Mouse (Mus musculus) midbrain, embryonic 16.5 days (tissue): ENCODE data around the gene Cetn4. TPM values are rescaled to one million over a fixed set of nuclear protein-coding genes. Genes with fewer than 3 reads are reported as not detected.

Experiments
- ATAC-seq: fragments of 200-750 bp; cut with Nextera tagmentation; 2 replicates; pipeline ENCODE4 v1.8.0; 2017; ENCODE audit warnings: moderate TSS enrichment
- H3K27ac ChIP-seq: fragments of 300-500 bp; sonication (generic); 2 replicates; pipeline ENCODE4 v1.5.1; 2014; ENCODE audit warnings: mild to moderate bottlenecking, low read length, mixed read lengths
- H3K27me3 ChIP-seq: fragments of 300-500 bp; sonication (generic); 2 replicates; pipeline ENCODE4 v1.6.1; 2014; ENCODE audit warnings: low read depth, low read length, mixed read lengths; ENCODE audit not compliant: control insufficient read depth, insufficient read depth
- H3K36me3 ChIP-seq: fragments of 300-500 bp; sonication (generic); 2 replicates; pipeline ENCODE4 v1.6.1; 2014; ENCODE audit warnings: mild to moderate bottlenecking, low read length, moderate library complexity, mixed read lengths; ENCODE audit not compliant: control insufficient read depth, insufficient read depth
- H3K4me1 ChIP-seq: fragments of 300-500 bp; sonication (generic); 2 replicates; pipeline ENCODE4 v1.6.1; 2014; ENCODE audit warnings: mild to moderate bottlenecking, low read length, mixed read lengths; ENCODE audit not compliant: control insufficient read depth, insufficient read depth
- H3K4me2 ChIP-seq: fragments of 300-500 bp; sonication (generic); 2 replicates; pipeline ENCODE4 v1.6.1; 2014; ENCODE audit warnings: mild to moderate bottlenecking, low read length, mixed read lengths
- H3K4me3 ChIP-seq: fragments of 300-500 bp; sonication (generic); 2 replicates; pipeline ENCODE4 v1.5.1; 2014; ENCODE audit warnings: low read depth, mild to moderate bottlenecking, low read length, moderate library complexity, mixed read lengths
- H3K9ac ChIP-seq: fragments of 300-500 bp; sonication (generic); 2 replicates; pipeline ENCODE4 v1.6.1; 2014; ENCODE audit warnings: low read depth, low read length, mixed read lengths
- H3K9me3 ChIP-seq: fragments of 300-500 bp; sonication (generic); replicated peaks from 2 replicates; pipeline ENCODE4 v1.6.1; 2014; ENCODE audit warnings: mild to moderate bottlenecking, low read length, mixed read lengths; ENCODE audit not compliant: control insufficient read depth, poor library complexity, severe bottlenecking
- WGBS: fragments of 180-500 bp; shearing (Covaris S2); extraction: QIAGEN DNeasy Blood & Tissue Kit; methylation state at CpG from one replicate; pipeline ENCODE4 v1.1.7; 2014; 5-methylcytosine and 5-hydroxymethylcytosine counted together
- polyA plus RNA-seq: library from polyadenylated mRNA; unstranded; fragments of >200 nt; fragmentation: Nextera tagmentation; extraction: Ambion mirVana; gene quantifications from 2 replicates; pipeline ENCODE4 v1.2.1, GENCODE M21; 2015

Gene Cetn4
- polyA plus RNA-seq, 1 experiment from 2014 or later, result 2.3 TPM

DNA sequence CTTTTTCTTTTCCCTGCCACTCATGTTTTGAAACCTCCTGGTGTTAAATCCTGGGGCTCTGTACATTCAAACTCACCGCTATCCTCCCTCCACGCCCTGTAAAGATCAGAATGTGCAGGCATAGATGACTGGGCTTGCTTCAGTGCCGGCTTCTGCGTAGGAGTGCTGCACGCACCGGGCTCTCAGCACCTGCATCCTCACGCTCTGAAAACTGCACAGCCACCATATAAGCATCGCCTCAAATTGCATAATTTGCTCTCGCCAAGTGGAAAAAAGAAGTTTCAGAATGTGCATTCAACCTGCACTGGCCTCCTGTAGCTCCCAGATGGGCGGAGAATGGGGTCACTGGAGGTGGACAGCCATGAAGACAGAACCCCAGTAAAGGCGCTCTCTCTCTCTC, 44.2 kb downstream of the Cetn4 start:
- Histone ChIP-seq H3K4me1 (no peaks in the 10 kb centered on the region), H3K9me3 (no peaks in the 10 kb centered on the region), H3K4me2 (no peak overlapping the region), H3K27me3 (no peaks in the 10 kb centered on the region), H3K27ac (no peak overlapping the region), H3K36me3 (no peaks in the 10 kb centered on the region), H3K9ac (no peak overlapping the region), H3K4me3 (no peak overlapping the region)
- WGBS, result 75% methylated on average over 11 of the region's 11 CpGs
- ATAC-seq, result no peak

DNA sequence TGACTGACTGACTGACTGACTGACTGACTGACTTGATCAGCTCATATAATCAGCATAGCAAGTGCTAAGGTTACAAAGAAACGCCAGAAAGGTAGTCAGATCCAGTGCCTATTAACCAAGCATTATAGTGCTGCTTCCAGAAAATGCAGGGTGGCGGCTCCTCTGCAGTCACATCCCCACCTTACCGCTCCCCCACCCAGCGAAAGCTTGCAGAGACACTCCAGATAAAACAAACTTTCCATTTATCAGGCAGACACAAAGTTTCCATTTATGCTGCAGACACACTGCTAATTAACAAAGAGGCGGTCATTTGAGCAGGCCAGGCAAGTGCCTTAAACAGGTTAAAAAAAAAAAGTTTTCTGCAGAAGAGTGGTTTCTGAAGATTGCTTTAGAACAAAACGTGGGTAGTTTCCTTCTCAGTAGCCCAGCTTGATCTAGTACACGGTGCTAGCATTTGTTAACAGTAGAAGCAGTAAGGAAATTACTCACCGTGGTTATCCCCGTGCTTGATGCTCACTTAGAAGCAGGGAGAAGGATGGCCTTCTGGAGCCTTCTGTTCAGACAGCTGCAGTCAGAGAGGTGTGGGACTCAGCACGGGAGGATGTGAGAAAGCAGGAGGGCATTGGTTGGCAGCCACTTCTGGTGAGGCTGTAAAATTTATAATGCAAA, 53.0 kb downstream of the Cetn4 start:
- Histone ChIP-seq H3K27ac (no peak overlapping the region), H3K9me3 (no peaks in the 10 kb centered on the region), H3K4me1 (no peaks in the 10 kb centered on the region), H3K4me2 (no peak overlapping the region), H3K36me3 (no peaks in the 10 kb centered on the region), H3K27me3 (no peaks in the 10 kb centered on the region), H3K9ac (no peak overlapping the region), H3K4me3 (no peak overlapping the region)
- 76% methylated on average over 10 of the region's 10 CpGs for WGBS
- ATAC-seq, result no peak

DNA sequence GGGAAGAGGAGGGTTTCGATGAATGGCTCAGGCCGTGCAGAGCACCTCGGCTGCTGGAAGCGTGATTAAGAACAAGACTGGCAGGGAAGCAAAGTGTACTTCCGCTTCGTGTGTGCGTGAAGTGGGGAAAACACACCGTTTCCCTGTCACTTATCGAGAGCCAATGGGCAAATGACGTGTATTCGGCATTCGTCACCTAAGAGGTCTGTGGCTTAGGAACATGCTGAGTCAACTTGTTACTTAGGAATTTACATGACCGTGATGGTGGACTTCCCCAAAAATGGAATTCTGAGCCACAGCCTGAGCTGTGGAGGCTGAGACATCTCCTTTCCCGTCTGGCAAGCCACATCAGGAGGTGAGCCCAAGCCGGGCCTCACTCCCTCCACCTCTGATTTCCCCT, 54.7 kb downstream of the Cetn4 start:
- no peak overlapping the region for H3K27ac ChIP-seq
- no peak overlapping the region for H3K4me3 ChIP-seq
- no peak overlapping the region for H3K4me2 ChIP-seq
- H3K36me3 ChIP-seq, result no peaks in the 10 kb centered on the region
- WGBS, result 86% methylated on average over 15 of the region's 15 CpGs
- no peaks in the 10 kb centered on the region for H3K27me3 ChIP-seq
- ATAC-seq, result no peak
- no peaks in the 10 kb centered on the region for H3K4me1 ChIP-seq
- no peak overlapping the region for H3K9ac ChIP-seq
- H3K9me3 ChIP-seq, result no peaks in the 10 kb centered on the region

Other genes starting within 250 kb of the Cetn4 start
- gene Adad1, start 249.2 kb downstream of the Cetn4 start, polyA plus RNA-seq, result 0.19 and 0.22 TPM in 2 replicates
- 0.28 and 0.46 TPM in 2 replicates for gene Il2, start 186.7 kb downstream of the Cetn4 start, polyA plus RNA-seq
- gene Il21, start 80.1 kb downstream of the Cetn4 start, polyA plus RNA-seq, result not detected in 2 replicates
- gene Bbs12, start 154 bp downstream of the Cetn4 start, polyA plus RNA-seq, result 4.1 and 4.8 TPM in 2 replicates
- gene Fgf2, start 35.6 kb upstream of the Cetn4 start, polyA plus RNA-seq, result 0.44 and 0.55 TPM in 2 replicates
- 30.3 and 33.9 TPM in 2 replicates for gene Spata5, start 107.2 kb upstream of the Cetn4 start, polyA plus RNA-seq
- gene Nudt6, start 107.5 kb upstream of the Cetn4 start, polyA plus RNA-seq, result 7.5 and 7.9 TPM in 2 replicates